Mouse (Mus musculus) brain, embryonic 14.5 days (tissue): Measurements from ENCODE around the gene Stat4.

Experiments
- CTCF ChIP-seq: fragments of 200-500 bp; IDR thresholded peaks from 2 replicates; pipeline ENCODE4 v1.5.1; 2012; ENCODE audit warnings: inconsistent platforms, mild to moderate bottlenecking, moderate library complexity, borderline replicate concordance; ENCODE audit not compliant: insufficient read depth, insufficient read length; ENCODE audit errors: extremely low read depth
- POLR2A ChIP-seq: fragments of 200-500 bp; IDR thresholded peaks from 2 replicates; pipeline ENCODE4 v1.6.1; 2012; ENCODE audit warnings: mild to moderate bottlenecking, inconsistent platforms, borderline replicate concordance; ENCODE audit not compliant: poor library complexity, insufficient read depth, insufficient read length, severe bottlenecking; ENCODE audit errors: extremely low read depth

GRCm38 (mm10) chr1:52086236-52086635, 99.3 kb downstream of the Stat4 start:
- TF ChIP-seq CTCF = no peak
- no peak for TF ChIP-seq POLR2A
